Mouse (Mus musculus): ENCODE measurements around the gene Eif2s2. TPM values are rescaled to one million over a fixed set of nuclear protein-coding genes. Genes with fewer than 3 reads are reported as not detected.

Gene Eif2s2
- total and polyA plus RNA-seq, 3 experiments: 126 to 276 (median 269) TPM

GRCm38 (mm10) chr2:154936536-154937155, 43.9 kb upstream of the Eif2s2 start:
- H3K36me3 ChIP-seq (replicated peaks in 1 of 2; ENCODE audit: control insufficient read depth in 1 of 2, insufficient read depth in 1 of 2, low read length in 1 of 2): no peaks in the 10 kb centered on the region
- H3K4me2 ChIP-seq (ENCODE audit: insufficient read depth, low read depth, poor library complexity, severe bottlenecking): peak overlapping the region; percentile 32; the same call in 1 of the 2 replicates
- TF ChIP-seq TBP (conservative IDR thresholded peaks at IDR 0.05; ENCODE audit: low read depth, low read length): no peak
- TF ChIP-seq MEF2A (IDR thresholded peaks at IDR 0.05; ENCODE audit: borderline replicate concordance, low read depth, low read length): peak; percentile 81
- TF ChIP-seq TCF12 (IDR thresholded peaks at IDR 0.05; ENCODE audit: low read depth, low read length): peak; percentile 62; the same call in 1 of the 2 replicates
- no peak for TF ChIP-seq UBTF (IDR thresholded peaks at IDR 0.05; ENCODE audit: low read depth, low read length)
- TF ChIP-seq KAT2A (IDR thresholded peaks at IDR 0.05; ENCODE audit: insufficient replicate concordance, low read length): no peak
- no peak for TF ChIP-seq ZC3H11A (IDR thresholded peaks at IDR 0.05; ENCODE audit: low read depth, low read length)
- TF ChIP-seq POLR2AphosphoS2 (IDR thresholded peaks at IDR 0.05; ENCODE audit: low read depth, low read length): no peak
- peak; percentile 42 for TF ChIP-seq HCFC1 (IDR thresholded peaks at IDR 0.05; ENCODE audit: low read depth, low read length)
- no peak for TF ChIP-seq POLR2A (IDR thresholded peaks at IDR 0.05; ENCODE audit: low read depth, low read length)
- no peak for TF ChIP-seq CHD1 (IDR thresholded peaks at IDR 0.05; ENCODE audit: low read depth, low read length)
- no peak for TF ChIP-seq ZNF384 (IDR thresholded peaks at IDR 0.05; ENCODE audit: low read depth, low read length)
- peak; percentile 51; the same call in 1 of the 2 replicates for TF ChIP-seq IRF4 (IDR thresholded peaks at IDR 0.05; ENCODE audit: low read depth, low read length)
- no peak for TF ChIP-seq MAFK (IDR thresholded peaks at IDR 0.05; ENCODE audit: insufficient replicate concordance, low read length)
- no peak for TF ChIP-seq ZKSCAN1 (IDR thresholded peaks at IDR 0.05; ENCODE audit: borderline replicate concordance, low read depth, low read length)
- no peak for TF ChIP-seq MAZ (IDR thresholded peaks at IDR 0.05; ENCODE audit: low read depth, low read length)
- no peak for TF ChIP-seq RAD21 (IDR thresholded peaks at IDR 0.05; ENCODE audit: low read depth, low read length)
- TF ChIP-seq CTCF (conservative IDR thresholded peaks at IDR 0.05 in 1 of 2, IDR thresholded peaks at IDR 0.05 in 1 of 2; ENCODE audit: low read depth in 2 of 2, low read length in 2 of 2): no peak
- no peak for TF ChIP-seq SMC3 (IDR thresholded peaks at IDR 0.05; ENCODE audit: low read depth, low read length)
- TF ChIP-seq JUND (conservative IDR thresholded peaks at IDR 0.05; ENCODE audit: low read depth, low read length): peak; percentile 39; the same call in 1 of the 2 replicates
- no peak for TF ChIP-seq PAX5 (IDR thresholded peaks at IDR 0.05; ENCODE audit: low read length)
- no peak for TF ChIP-seq NELFE (IDR thresholded peaks at IDR 0.05; ENCODE audit: low read depth, low read length)
- TF ChIP-seq ETS1 (conservative IDR thresholded peaks at IDR 0.05; ENCODE audit: low read depth, low read length): peak; percentile 81
- TF ChIP-seq USF1 (IDR thresholded peaks at IDR 0.05; ENCODE audit: low read depth, low read length): no peak
- no peak for TF ChIP-seq MXI1 (IDR thresholded peaks at IDR 0.05; ENCODE audit: low read depth, low read length)
- TF ChIP-seq MYC (IDR thresholded peaks at IDR 0.05; ENCODE audit: low read depth, low read length): peak; percentile 46; the same call in 1 of the 2 replicates
- peak; percentile 94 for TF ChIP-seq BHLHE40 (IDR thresholded peaks at IDR 0.05; ENCODE audit: low read depth, low read length)
- no peak for TF ChIP-seq GABPA (IDR thresholded peaks at IDR 0.05; ENCODE audit: insufficient replicate concordance, low read depth, low read length)
- no peak for TF ChIP-seq RCOR1 (conservative IDR thresholded peaks at IDR 0.05; ENCODE audit: low read depth, low read length)
- peak; percentile 50 for TF ChIP-seq EP300 (IDR thresholded peaks at IDR 0.05; ENCODE audit: low read length)
- no peak for TF ChIP-seq ELF1 (IDR thresholded peaks at IDR 0.05; ENCODE audit: low read depth, low read length)
- no peak for TF ChIP-seq MAX (IDR thresholded peaks at IDR 0.05; ENCODE audit: low read length)
- 0 out of 2 replicates have a peak, but pooled peaks have one; percentile 38 for TF ChIP-seq SIN3A (IDR thresholded peaks at IDR 0.05; ENCODE audit: low read length)
- peak; percentile 73 for TF ChIP-seq CHD2 (IDR thresholded peaks at IDR 0.05; ENCODE audit: low read length)
- no peak for TF ChIP-seq ZMIZ1 (IDR thresholded peaks at IDR 0.05; ENCODE audit: low read depth, low read length)
- TF ChIP-seq USF2 (conservative IDR thresholded peaks at IDR 0.05; ENCODE audit: low read depth, low read length): no peak
- TF ChIP-seq JUN (IDR thresholded peaks at IDR 0.05; ENCODE audit: insufficient read depth, low read depth, low read length): no peak
- TF ChIP-seq E2F4 (IDR thresholded peaks at IDR 0.05; ENCODE audit: insufficient replicate concordance, low read depth, low read length): no peak
- no peak for TF ChIP-seq NRF1 (IDR thresholded peaks at IDR 0.05; ENCODE audit: low read depth, low read length)
- H3K27ac ChIP-seq (ENCODE audit: insufficient read depth, low read depth): peak overlapping the region; percentile 28; the same call in 1 of the 2 replicates
- no peak overlapping the region for H3K9ac ChIP-seq (ENCODE audit: insufficient read depth, low read depth)
- H3K4me3 ChIP-seq (replicated peaks in 1 of 3; ENCODE audit: low read depth in 2 of 3, low read length in 2 of 3, poor library complexity in 1 of 3): no peak overlapping the region
- peak; percentile 62 for DNase-seq (ENCODE audit: extremely low read depth)
- H3K9me3 ChIP-seq (replicated peaks; ENCODE audit: low read length): no peaks in the 10 kb centered on the region
- H3K4me1 ChIP-seq (ENCODE audit: control insufficient read depth in 1 of 2, insufficient read depth in 2 of 2): peaks cover 16 to 22% of the 10 kb centered on the region in 2 experiments
- no peaks in the 10 kb centered on the region for H3K27me3 ChIP-seq (replicated peaks)
- dilution Hi-C loops (cut with MboI; ENCODE audit: extremely low pct_ligation_motif_present, extremely low pct_unique_long_range_greater_than_20kb, low sequenced_read_pairs): no loop called here
- H3K79me2 ChIP-seq (replicated peaks; ENCODE audit: control insufficient read depth, extremely low read depth, insufficient read depth, poor library complexity, severe bottlenecking): no peaks in the 10 kb centered on the region
- in situ Hi-C loops (cut with MboI; ENCODE audit: low pct_ligation_motif_present, low pct_unique_long_range_greater_than_20kb, low sequenced_read_pairs): no loop called here
